Mouse (Mus musculus) forebrain, embryonic 14.5 days (tissue): ENCODE data around the gene Osbpl8. TPM values are rescaled to one million over a fixed set of nuclear protein-coding genes. Genes with fewer than 3 reads are reported as not detected.

Experiments
- ATAC-seq: fragments of 200-750 bp; cut with Nextera tagmentation; 2 replicates; pipeline ENCODE4 v1.8.0; 2017; ENCODE audit warnings: mild to moderate bottlenecking, moderate library complexity
- DNase-seq: peaks from one replicate; pipeline ENCODE4 v3.0.0-alpha.2; 2015; ENCODE audit warnings: low spot score
- H3K27ac ChIP-seq: fragments of 300-500 bp; sonication (generic); 2 replicates; pipeline ENCODE4 v1.5.1; 2014; ENCODE audit warnings: low read depth, mild to moderate bottlenecking, control low read depth, low read length, moderate library complexity
- H3K27me3 ChIP-seq: fragments of 300-500 bp; sonication (generic); replicated peaks from 2 replicates; pipeline ENCODE4 v1.6.1; 2014; ENCODE audit warnings: low read length, control low read depth, mixed read lengths; ENCODE audit not compliant: control insufficient read depth, insufficient read depth
- H3K36me3 ChIP-seq: fragments of 300-500 bp; sonication (generic); 2 replicates; pipeline ENCODE4 v1.6.1; 2014; ENCODE audit warnings: low read length, control low read depth; ENCODE audit not compliant: control insufficient read depth, insufficient read depth
- H3K4me1 ChIP-seq: fragments of 300-500 bp; sonication (generic); 2 replicates; pipeline ENCODE4 v1.6.1; 2014; ENCODE audit warnings: antibody characterized with exemption, low read length, control low read depth; ENCODE audit not compliant: control insufficient read depth, insufficient read depth
- H3K4me2 ChIP-seq: fragments of 300-500 bp; sonication (generic); 2 replicates; pipeline ENCODE4 v1.6.1; 2014; ENCODE audit warnings: mild to moderate bottlenecking, control low read depth, low read length
- H3K4me3 ChIP-seq: fragments of 300-500 bp; sonication (generic); 2 replicates; pipeline ENCODE4 v1.5.1; 2014; ENCODE audit warnings: low read depth, low read length, control low read depth
- H3K9ac ChIP-seq: fragments of 300-500 bp; sonication (generic); 2 replicates; pipeline ENCODE4 v1.6.1; 2014; ENCODE audit warnings: mild to moderate bottlenecking, low read length, control low read depth, moderate library complexity
- H3K9me3 ChIP-seq: fragments of 300-500 bp; sonication (generic); replicated peaks from 2 replicates; pipeline ENCODE4 v1.6.1; 2016; ENCODE audit warnings: low read length, control low read depth, mixed read lengths; ENCODE audit not compliant: control insufficient read depth
- WGBS: fragments of 180-500 bp; shearing (Covaris S2); extraction: QIAGEN DNeasy Blood & Tissue Kit; methylation state at CpG from one replicate; pipeline ENCODE4 v1.1.7; 2014; 5-methylcytosine and 5-hydroxymethylcytosine counted together
- polyA plus RNA-seq: library from polyadenylated mRNA; unstranded; fragments of >200 nt; fragmentation: Nextera tagmentation; extraction: Ambion mirVana; gene quantifications from 2 replicates; pipeline ENCODE4 v1.2.1, GENCODE M21; 2014

Gene Osbpl8
- polyA plus RNA-seq, 1 experiment from 2014 or later, result 12.9 TPM

DNA sequence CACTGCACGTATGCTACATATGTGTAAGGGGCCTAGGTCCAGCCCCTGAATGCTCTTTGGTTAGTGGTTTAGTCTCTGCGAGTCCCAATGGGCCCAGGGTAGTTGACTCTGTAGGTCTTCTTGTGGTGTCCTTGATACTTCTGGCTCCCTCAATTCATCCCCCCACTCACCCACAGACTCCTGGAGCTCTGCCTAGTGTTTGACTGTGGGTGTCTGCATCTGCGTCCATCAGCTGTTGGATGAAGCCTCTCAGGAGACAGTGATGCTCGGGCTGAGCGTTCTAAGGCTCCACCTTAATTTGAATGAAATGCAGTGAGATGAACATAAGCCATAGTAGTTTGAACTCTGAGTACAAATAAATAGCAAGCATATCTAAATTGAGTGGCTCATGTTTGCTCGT, 90.7 kb downstream of the Osbpl8 start:
- no peaks in the 10 kb centered on the region for H3K27me3 ChIP-seq
- 86% methylated on average over 6 of the region's 6 CpGs for WGBS
- no peak overlapping the region for H3K4me3 ChIP-seq
- ATAC-seq (no peak), DNase-seq (no peak)
- H3K4me1 ChIP-seq, result no peaks in the 10 kb centered on the region
- H3K9ac ChIP-seq, result no peak overlapping the region
- peaks cover 7% of the 10 kb centered on the region; the same call in 1 of the 2 replicates for H3K36me3 ChIP-seq
- no peaks in the 10 kb centered on the region for H3K9me3 ChIP-seq
- no peak overlapping the region for H3K4me2 ChIP-seq
- no peak overlapping the region for H3K27ac ChIP-seq

DNA sequence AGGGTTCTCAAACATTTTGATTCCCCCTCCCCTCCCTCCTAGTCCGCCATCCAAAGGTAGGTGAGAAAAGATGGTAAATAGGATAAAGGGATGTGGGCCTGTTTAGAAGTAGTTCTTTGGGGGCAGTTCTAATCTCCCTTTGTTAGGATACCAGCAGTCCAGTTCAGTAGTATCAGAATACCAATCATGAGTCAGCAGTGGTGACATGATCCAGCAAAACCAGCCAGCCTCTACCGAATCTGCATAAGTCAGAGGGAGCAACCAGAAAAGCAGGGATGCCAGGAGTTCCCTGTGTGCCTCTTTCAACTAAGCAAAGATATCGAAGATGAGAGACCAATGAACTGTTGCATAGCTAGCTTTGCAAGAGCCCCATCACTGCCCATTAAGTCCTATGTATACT, 91.6 kb downstream of the Osbpl8 start:
- Histone ChIP-seq H3K4me3 (no peak overlapping the region), H3K9me3 (no peaks in the 10 kb centered on the region), H3K4me2 (no peak overlapping the region), H3K4me1 (no peaks in the 10 kb centered on the region), H3K9ac (no peak overlapping the region), H3K27ac (no peak overlapping the region), H3K36me3 (peaks cover 7% of the 10 kb centered on the region; the same call in 1 of the 2 replicates), H3K27me3 (no peaks in the 10 kb centered on the region)
- ATAC-seq, result no peak
- no peak for DNase-seq
- WGBS, result 95% methylated on average over 3 of the region's 3 CpGs

- Histone ChIP-seq H3K4me1 (no peaks in the 10 kb centered on the region), H3K9ac (no peak overlapping the region), H3K9me3 (no peaks in the 10 kb centered on the region), H3K36me3 (peaks cover 7% of the 10 kb centered on the region; the same call in 1 of the 2 replicates), H3K4me2 (no peak overlapping the region), H3K27me3 (no peaks in the 10 kb centered on the region), H3K27ac (no peak overlapping the region), H3K4me3 (no peak overlapping the region)
- 85% methylated on average over 3 of the region's 3 CpGs for WGBS
- ATAC-seq (no peak), DNase-seq (no peak)
These were observed 92.8 kb downstream of the Osbpl8 start for GRCm38 (mm10) chr10:111257358-111257757.

DNA sequence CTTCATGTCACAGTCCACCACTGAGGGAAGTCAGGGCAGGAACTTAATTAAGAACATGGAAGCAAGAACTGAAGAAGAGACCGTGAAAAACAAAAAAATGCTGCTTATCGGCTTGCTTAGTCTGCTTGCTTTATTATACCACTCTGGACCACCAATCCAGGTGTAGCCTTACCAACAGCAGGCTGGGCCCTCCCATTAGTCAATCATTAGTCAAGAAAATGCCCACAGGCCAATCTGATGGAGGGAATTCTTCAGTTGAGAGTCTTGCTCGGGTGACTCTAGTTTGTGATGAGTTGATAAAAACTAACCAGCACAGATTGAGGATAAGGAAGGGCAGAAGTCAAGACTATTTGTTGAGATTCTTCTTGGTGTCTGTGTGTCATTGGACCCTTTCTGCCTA, 93.7 kb downstream of the Osbpl8 start:
- peaks cover 7% of the 10 kb centered on the region; the same call in 1 of the 2 replicates for H3K36me3 ChIP-seq
- H3K9me3 ChIP-seq, result no peaks in the 10 kb centered on the region
- no peak overlapping the region for H3K27ac ChIP-seq
- no peak overlapping the region for H3K4me2 ChIP-seq
- no peak for ATAC-seq
- WGBS, result 93% methylated on average over 3 of the region's 3 CpGs
- DNase-seq, result no peak
- no peaks in the 10 kb centered on the region for H3K27me3 ChIP-seq
- no peak overlapping the region for H3K9ac ChIP-seq
- H3K4me1 ChIP-seq, result no peaks in the 10 kb centered on the region
- H3K4me3 ChIP-seq, result no peak overlapping the region

DNA sequence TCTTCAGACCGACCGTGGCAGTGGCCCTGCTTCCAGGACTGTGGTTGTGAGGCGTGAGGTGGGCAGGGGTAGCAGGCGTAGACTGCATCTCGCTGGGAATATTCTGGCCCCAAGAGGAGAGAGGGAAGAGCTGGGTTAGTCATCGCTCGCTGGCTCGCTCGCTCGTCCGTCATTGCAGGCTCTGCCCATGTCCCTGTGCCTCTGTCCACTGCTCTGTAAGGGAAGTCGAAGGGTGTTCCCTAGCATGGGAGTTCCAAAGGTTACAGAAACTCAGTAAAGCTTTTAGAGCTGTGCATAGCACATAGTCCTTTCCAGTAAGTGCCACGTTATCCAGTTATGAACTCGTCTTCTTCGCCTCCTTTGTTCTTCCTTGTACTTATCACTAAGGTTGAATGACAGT, 107.1 kb downstream of the Osbpl8 start:
- Histone ChIP-seq H3K27ac (no peak overlapping the region), H3K9me3 (no peaks in the 10 kb centered on the region), H3K9ac (no peak overlapping the region), H3K4me1 (no peaks in the 10 kb centered on the region), H3K4me3 (no peak overlapping the region), H3K4me2 (no peak overlapping the region), H3K27me3 (no peaks in the 10 kb centered on the region), H3K36me3 (peaks cover 52% of the 10 kb centered on the region)
- 92% methylated on average over 15 of the region's 15 CpGs for WGBS
- DNase-seq (no peak), ATAC-seq (no peak)

GRCm38 (mm10) chr10:111272905-111273304, 108.4 kb downstream of the Osbpl8 start:
- no peak for ATAC-seq
- peaks cover 50% of the 10 kb centered on the region for H3K36me3 ChIP-seq
- no peak overlapping the region for H3K4me3 ChIP-seq
- H3K27ac ChIP-seq, result no peak overlapping the region
- H3K9ac ChIP-seq, result no peak overlapping the region
- H3K9me3 ChIP-seq, result no peaks in the 10 kb centered on the region
- DNase-seq, result no peak
- no peaks in the 10 kb centered on the region for H3K27me3 ChIP-seq
- H3K4me1 ChIP-seq, result no peaks in the 10 kb centered on the region
- WGBS, result 83% methylated on average over 11 of the region's 11 CpGs
- no peak overlapping the region for H3K4me2 ChIP-seq

DNA sequence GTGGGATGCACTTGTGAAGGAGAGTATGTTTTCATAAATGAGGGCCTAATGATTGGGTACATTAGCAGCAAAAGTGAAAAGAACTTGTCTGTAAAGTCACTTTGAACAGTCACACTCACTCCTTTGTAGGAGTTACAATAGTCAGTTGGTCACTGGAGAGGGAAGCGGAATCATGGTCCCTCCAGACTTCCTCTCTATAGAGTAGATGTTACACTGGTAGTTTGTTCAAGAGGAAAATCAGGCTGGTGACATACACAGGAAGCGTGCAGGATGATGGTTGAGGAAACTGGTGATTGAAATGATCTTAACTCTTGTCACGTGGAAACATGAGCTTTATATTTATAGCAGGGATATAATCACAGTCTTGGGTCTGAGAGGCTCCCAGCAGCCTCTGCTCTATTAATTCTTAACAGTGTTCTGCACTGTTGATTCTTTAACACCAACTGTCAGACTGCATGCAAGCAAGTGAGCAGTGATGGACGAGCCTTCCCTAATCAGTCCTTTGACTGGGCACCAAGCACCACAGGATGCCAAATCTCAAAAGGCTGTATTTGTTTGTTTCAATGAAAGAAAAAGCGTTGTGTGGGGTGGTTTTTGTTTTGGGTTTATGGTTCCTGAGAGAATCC, 109.0 kb downstream of the Osbpl8 start:
- Histone ChIP-seq H3K9ac (no peak overlapping the region), H3K9me3 (no peaks in the 10 kb centered on the region), H3K4me1 (no peaks in the 10 kb centered on the region), H3K27ac (no peak overlapping the region), H3K27me3 (no peaks in the 10 kb centered on the region), H3K4me2 (no peak overlapping the region), H3K36me3 (peaks cover 48% of the 10 kb centered on the region), H3K4me3 (no peak overlapping the region)
- ATAC-seq, result no peak
- peak; percentile 10 for DNase-seq
- WGBS, result 23% methylated on average over 5 of the region's 5 CpGs

- Histone ChIP-seq H3K27ac (no peak overlapping the region), H3K9ac (no peak overlapping the region), H3K36me3 (peaks cover 50% of the 10 kb centered on the region), H3K4me1 (no peaks in the 10 kb centered on the region), H3K4me3 (no peak overlapping the region), H3K27me3 (no peaks in the 10 kb centered on the region), H3K9me3 (no peaks in the 10 kb centered on the region), H3K4me2 (no peak overlapping the region)
- no peak for DNase-seq
- WGBS, result 91% methylated on average over 2 of the region's 2 CpGs
- ATAC-seq, result no peak
These were observed 111.3 kb downstream of the Osbpl8 start for GRCm38 (mm10) chr10:111275822-111276221.

DNA sequence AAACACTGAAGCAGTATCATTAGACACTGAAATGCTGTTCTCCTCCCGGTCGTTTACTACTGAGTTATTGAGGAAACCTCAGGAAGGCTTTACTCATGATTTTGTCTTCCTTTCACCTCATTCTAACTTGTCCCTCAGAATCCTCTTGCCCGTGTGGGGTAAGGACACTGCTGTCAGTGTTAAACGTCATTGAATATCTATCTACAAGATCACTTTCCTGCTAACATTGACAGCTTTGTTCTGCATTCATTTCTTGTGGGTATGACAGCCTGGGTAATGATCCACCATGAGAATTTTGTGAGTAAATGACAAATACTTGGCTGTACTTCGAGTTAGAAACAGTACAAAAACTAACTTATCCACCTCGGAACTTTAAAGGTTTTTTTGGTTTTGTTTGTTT, 133.1 kb downstream of the Osbpl8 start:
- peaks cover 6% of the 10 kb centered on the region; the same call in 1 of the 2 replicates for H3K4me1 ChIP-seq
- peak overlapping the region; percentile 87; the same call in 1 of the 2 replicates for H3K27ac ChIP-seq
- H3K36me3 ChIP-seq, result no peaks in the 10 kb centered on the region
- no peaks in the 10 kb centered on the region for H3K9me3 ChIP-seq
- DNase-seq (no peak), ATAC-seq (no peak)
- peak overlapping the region; percentile 63 for H3K4me2 ChIP-seq
- H3K9ac ChIP-seq, result peak overlapping the region; percentile 81; the same call in 1 of the 2 replicates
- no peaks in the 10 kb centered on the region for H3K27me3 ChIP-seq
- H3K4me3 ChIP-seq, result peak overlapping the region; percentile 66
- WGBS, result 54% methylated on average over 6 of the region's 6 CpGs
